Mouse (Mus musculus) gastrocnemius, postnatal 25 days (tissue): ENCODE measurements around the gene Trub2. TPM values are rescaled to one million over a fixed set of nuclear protein-coding genes. Genes with fewer than 3 reads are reported as not detected.
"Not testable (repeated sequence)": the region's sequence is repeated elsewhere in the genome, so short reads cannot be mapped to it uniquely, and the experiment has no call there.

Experiments
- DNase-seq: peaks from one replicate; pipeline ENCODE4 v3.0.0; 2022
- total RNA-seq, 2 experiments: library from RNA; stranded (reverse); gene quantifications; 1 replicate in 1 of 2; 2 replicates in 1 of 2; pipeline ENCODE4 v1.2.3; 2021

Trub2 gene
- total RNA-seq, 2 experiments from 2014 or later: 24.8 to 24.9 TPM

- DNase-seq: not testable (repeated sequence)
Observed at GRCm38 (mm10) chr2:29781256-29781655, 7.0 kb downstream of the Trub2 start.

- no peak for DNase-seq
Observed at GRCm38 (mm10) chr2:29773323-29773722, 15.0 kb downstream of the Trub2 start.

GRCm38 (mm10) chr2:29771611-29772461 is 16.5 kb downstream of the Trub2 start:
- no peak for DNase-seq

GRCm38 (mm10) chr2:29770162-29770561 is 18.1 kb downstream of the Trub2 start:
- no peak for DNase-seq

GRCm38 (mm10) chr2:29768901-29769300 is 19.4 kb downstream of the Trub2 start:
- no peak for DNase-seq

- no peak for DNase-seq
Observed at GRCm38 (mm10) chr2:29767976-29768709, 20.2 kb downstream of the Trub2 start.

GRCm38 (mm10) chr2:29764831-29765230 is 23.5 kb downstream of the Trub2 start:
- no peak for DNase-seq

GRCm38 (mm10) chr2:29755693-29756092 is 32.6 kb downstream of the Trub2 start:
- no peak for DNase-seq

- no peak for DNase-seq
Observed at GRCm38 (mm10) chr2:29752397-29752796, 35.9 kb downstream of the Trub2 start.

- DNase-seq: no peak
Observed at GRCm38 (mm10) chr2:29751497-29751896, 36.8 kb downstream of the Trub2 start, which contains the start of gene Gm13420. Gm13420 (minus strand) TSS chr2:29751685.

GRCm38 (mm10) chr2:29748499-29748898 is 39.8 kb downstream of the Trub2 start:
- DNase-seq: no peak

GRCm38 (mm10) chr2:29747852-29748251 is 40.5 kb downstream of the Trub2 start:
- no peak for DNase-seq

- DNase-seq: no peak
Observed at GRCm38 (mm10) chr2:29747188-29747782, 41.0 kb downstream of the Trub2 start.

- no peak for DNase-seq
Observed at GRCm38 (mm10) chr2:29744256-29744655, 44.0 kb downstream of the Trub2 start.

- no peak for DNase-seq
Observed at GRCm38 (mm10) chr2:29741207-29741606, 47.1 kb downstream of the Trub2 start.

GRCm38 (mm10) chr2:29739368-29739767 is 48.9 kb downstream of the Trub2 start:
- DNase-seq: no peak

- no peak for DNase-seq
Observed at GRCm38 (mm10) chr2:29738799-29739198, 49.5 kb downstream of the Trub2 start.

GRCm38 (mm10) chr2:29737209-29737925 is 50.9 kb downstream of the Trub2 start:
- DNase-seq: no peak

GRCm38 (mm10) chr2:29735708-29736107 is 52.6 kb downstream of the Trub2 start:
- DNase-seq: no peak

GRCm38 (mm10) chr2:29733348-29733747 is 55.0 kb downstream of the Trub2 start:
- no peak for DNase-seq

GRCm38 (mm10) chr2:29732559-29732958 is 55.7 kb downstream of the Trub2 start:
- no peak for DNase-seq

- DNase-seq: peak; percentile 57
Observed at GRCm38 (mm10) chr2:29731545-29731944, 56.8 kb downstream of the Trub2 start.
